Mouse (Mus musculus) ES-E14 (cell line): ENCODE data around the gene Igsf21.

Experiments used
- CHD2 ChIP-seq: IDR thresholded peaks from 2 replicates; pipeline ENCODE4 v1.6.1; 2014; ENCODE audit warnings: mild to moderate bottlenecking, low read depth, low read length, inconsistent platforms
- MAFK ChIP-seq: IDR thresholded peaks from 2 replicates; pipeline ENCODE4 v1.6.1; 2014; ENCODE audit warnings: mild to moderate bottlenecking, low read depth, low read length, inconsistent platforms; ENCODE audit not compliant: insufficient read depth

GRCm38 (mm10) chr4:140214406-140214805 lies 32.2 kb downstream of the Igsf21 start:
- TF ChIP-seq MAFK (no peak), CHD2 (no peak)
